Mouse (Mus musculus) kidney, postnatal 36 days (tissue): ENCODE data around the gene Olfr558.

Source experiments
- DNase-seq, 2 experiments: peaks; one replicate each; pipeline ENCODE4 v3.0.0; 2021 to 2022; ENCODE audit warnings: mixed read lengths in 2 of 2

The Olfr558 gene

DNA sequence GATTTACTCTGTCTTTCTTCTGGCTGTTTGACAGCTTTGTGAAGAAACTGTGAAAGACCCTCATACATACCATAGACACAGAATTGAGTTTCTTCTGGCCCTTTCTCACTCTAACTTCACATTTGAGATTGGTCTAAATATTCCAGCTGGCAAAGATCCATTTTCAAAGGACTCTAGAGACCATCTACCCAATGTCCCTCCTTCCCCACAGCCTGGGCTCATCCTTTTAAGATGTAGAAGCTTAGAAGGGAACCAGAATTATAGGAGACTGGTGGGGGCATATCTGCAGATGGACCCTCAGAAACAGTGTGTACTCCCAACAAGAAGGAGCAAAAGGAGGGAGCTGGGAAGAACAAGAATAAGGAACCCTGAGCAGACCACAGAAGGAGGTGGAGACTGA, at the start of gene Olfr558:
TSS of gene Olfr558 (plus strand) at position 301 of the 400 bp plus-strand sequence.
- DNase-seq = no peak

DNA sequence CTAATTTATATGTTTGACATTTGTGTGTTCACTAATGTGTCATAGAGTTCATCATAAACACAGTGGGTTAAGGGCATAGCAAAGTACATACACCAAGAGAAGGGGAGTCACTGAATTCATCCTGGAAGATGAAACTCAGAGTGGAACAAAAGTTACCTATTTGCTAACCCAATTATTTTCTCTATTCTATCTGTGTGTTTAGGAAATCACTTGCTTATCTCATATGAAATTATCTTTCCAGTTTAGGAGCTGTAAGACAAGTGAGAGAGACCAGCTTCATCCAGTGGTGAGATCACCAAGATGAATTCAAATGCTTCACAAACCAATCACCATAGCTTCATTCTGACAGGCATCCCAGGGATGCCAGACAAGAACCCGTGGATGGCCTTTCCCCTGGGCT, 43.5 kb upstream of the Olfr558 start, which contains the start of gene Olfr555:
TSS of gene Olfr555 (plus strand) at position 301 of the 400 bp plus-strand sequence.
- no peak for DNase-seq

DNA sequence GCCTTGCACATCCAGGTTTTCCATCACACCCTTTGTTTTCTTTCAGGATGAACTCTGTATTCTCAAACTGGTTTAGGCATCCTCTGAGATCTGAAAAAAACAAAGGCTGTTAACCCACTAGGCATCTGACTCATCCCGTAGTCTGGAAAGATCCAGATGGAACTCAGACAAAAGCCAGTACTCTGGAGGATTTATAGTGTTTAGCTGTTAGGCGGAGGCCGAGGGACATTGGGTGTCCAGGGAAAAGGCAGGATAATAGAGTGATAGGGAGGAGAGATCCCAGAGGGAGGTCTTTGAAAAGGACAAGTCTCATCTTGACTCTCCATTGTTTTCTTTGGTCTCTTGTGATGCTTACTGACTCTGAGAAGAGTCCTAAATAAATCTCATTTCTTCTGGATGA, 37.4 kb upstream of the Olfr558 start, which contains the start of gene Olfr556:
TSS of gene Olfr556 (plus strand) at position 301 of the 400 bp plus-strand sequence.
- no peak for DNase-seq

DNA sequence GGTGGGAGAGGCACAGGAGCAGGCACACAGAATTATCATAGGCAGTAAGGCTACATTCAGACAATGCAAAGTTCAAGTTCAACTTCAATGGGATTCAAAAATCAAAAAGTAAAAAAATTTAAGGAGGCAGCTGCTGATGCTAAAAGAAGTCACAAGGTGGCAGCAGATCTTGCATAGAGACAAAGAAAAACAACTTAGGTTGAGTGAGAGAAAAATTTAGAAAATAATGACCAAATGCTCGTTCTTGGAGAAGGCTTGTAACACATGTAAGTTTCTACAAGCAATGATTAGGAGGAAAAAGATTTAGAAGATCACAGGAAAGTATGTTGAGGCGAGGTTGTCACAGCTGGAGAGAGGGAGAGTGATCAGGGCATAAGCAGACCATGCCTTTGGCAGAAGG, 36.6 kb upstream of the Olfr558 start:
- DNase-seq = peak in 1 of 2 experiments; percentile 13

DNA sequence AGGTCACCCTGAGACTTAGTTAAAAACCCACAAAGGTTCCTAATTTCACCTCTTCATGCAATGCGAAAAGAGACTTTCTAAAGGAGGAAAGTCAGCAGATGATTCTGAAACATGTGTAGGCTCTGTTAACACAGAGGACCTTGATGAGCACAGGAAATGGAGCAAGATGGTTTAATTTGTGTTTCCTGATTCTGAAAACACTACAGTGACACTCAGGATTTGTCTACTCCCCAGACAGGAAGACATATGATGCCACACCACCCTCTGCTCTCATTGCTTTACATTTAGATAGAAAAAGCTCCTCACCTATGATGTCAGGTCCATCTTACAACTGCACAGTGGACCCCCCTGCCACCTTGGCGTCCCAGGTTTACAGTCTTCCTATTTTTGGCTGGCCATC, 25.8 kb upstream of the Olfr558 start:
- no peak for DNase-seq

DNA sequence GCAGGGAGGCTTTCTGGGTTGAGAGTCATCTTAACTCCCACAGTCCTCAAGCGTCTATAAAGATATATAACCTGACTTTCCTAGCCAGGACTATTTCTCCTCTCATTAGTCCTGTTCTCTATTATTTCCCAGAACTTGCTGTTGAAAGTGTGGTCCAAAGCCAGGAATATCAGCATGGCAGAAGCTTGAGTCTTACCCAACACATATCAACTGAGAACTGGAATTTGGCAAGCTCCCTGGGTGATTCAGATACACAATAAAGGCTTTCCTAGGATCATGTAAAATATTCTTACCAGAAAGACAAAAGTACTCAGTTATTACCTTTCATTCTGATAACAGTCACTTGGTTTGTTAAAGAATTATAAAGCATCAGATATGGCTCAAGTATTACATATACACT, 20.1 kb upstream of the Olfr558 start:
- no peak for DNase-seq

DNA sequence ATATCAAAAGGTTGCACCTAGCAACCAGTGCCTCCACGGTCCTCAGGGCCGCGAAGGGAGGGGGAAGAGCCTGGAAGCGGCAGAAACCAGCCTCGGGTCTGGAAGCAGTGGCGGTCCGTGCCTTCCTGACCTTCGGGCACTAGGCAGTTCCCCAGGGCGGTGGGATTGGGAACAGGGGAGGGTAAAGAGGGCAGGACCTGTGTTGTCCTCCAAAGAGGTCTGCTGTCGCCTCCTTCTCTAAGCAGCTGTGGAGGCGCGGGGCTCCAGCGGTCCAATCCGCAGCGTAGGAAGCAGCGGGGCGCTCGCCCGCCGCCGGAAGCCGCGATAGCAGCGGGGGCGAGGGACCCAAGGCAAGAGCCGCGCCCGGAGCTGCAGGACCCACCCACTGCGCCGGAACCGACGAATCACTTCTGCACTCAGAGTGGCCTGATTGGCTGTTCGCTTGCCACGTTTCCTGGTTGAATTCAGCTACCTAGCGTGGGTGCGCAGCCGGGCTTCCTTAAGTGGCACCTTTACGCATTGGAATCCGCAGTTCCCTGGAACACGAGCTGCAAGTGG, 15.0 kb upstream of the Olfr558 start, which contains the start of gene Trim68:
TSS of gene Trim68 (minus strand) at position 384 of the 558 bp plus-strand sequence.
- DNase-seq = peak; percentile 93

DNA sequence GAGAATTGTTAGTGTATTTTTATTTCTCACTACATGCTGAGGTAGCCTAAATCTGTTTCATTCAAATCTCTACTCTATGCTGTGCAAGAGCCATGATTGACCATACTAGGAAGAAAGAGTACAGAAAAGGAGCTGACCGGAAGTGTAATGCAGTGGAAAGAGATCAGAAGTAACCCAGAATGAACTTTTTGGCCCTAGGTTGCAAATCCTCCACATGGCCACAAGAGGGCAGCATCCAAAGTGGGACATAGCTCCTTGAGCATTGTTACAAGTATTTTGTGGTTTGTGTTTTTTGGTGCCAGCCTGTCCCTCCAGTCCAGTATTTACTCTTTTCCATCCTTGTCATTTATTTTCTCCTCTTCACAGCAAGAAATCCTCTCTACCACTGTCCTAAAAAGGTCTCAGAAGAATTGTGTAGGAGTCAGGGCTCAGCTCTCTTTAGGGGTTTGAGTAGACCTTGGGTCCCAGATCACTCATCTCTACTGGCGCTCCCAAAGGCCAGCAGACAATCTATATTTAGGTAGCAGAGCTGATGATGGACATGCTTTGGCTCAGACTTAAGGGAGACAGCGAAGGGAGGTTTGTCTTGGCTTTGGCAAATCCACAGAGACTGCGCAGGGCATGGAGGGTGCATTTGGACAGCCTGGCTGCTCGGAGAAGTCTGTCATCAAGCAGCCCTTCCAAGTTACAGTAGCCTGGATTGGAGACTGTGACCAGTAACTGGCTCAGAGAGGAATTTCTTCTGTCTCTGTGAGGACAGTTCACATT, 6.5 kb upstream of the Olfr558 start, which contains the start of gene Olfr557:
TSS of gene Olfr557 (plus strand) at position 553 of the 768 bp plus-strand sequence.
- peak; percentile 17 to 61 for DNase-seq

DNA sequence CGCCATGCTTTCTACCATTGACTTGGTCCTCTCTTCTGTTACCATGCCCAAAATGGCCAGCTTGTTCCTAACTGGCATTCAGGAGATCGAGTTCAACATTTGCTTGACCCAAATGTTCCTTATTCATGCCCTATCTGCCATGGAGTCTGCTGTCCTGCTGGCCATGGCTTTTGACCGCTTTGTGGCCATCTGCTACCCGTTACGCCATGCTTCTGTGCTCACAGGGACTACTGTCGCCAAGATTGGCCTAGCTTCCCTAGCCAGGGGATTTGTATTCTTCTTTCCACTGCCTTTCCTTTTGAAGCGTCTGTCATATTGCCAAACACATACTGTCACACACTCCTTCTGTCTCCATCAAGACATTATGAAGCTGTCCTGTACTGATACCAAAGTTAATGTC, 3.6 kb upstream of the Olfr558 start:
- no peak for DNase-seq

DNA sequence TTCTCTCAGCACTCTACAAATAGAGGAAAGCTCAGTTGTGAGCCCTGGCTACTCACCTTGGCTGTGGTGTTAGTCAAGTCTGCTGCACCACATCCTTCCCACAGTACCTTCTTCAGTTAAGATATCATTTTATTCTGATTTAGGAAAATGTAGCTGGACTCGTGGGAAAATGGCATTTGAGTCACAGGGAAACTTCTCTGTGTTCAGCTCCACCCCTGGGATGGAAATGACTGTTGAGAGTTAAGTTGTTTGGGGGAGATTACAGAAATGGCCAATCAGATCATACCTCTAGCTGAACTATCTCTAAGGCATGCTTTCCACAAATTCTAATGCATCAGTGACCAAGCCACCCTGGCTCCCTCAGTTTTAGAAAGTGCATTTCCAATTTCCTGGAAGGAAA, 17.0 kb downstream of the Olfr558 start, which contains the start of gene Olfr33:
TSS of gene Olfr33 (minus strand) at position 101 of the 400 bp plus-strand sequence.
- DNase-seq = no peak

DNA sequence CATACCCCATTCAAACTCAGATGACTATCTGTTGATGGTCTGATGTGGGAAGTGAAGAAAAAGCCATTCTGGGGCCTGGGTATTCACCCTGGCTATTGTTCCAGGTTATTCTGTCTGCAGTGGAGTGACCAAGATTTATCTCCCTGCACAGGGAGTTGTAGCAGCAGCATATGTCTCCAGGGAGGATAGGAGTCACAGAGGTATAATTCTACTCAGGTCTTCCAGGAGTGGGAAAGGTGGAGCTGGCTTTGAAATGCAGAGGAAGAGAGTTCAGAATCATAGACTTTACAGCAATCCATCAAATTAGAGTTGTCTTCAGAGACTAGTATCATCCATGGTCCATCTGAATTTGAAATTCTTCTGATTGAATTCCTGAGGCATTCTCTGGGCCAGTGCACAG, 25.4 kb downstream of the Olfr558 start, which contains the start of gene Olfr559:
TSS of gene Olfr559 (minus strand) at position 101 of the 400 bp plus-strand sequence.
- DNase-seq = no peak

DNA sequence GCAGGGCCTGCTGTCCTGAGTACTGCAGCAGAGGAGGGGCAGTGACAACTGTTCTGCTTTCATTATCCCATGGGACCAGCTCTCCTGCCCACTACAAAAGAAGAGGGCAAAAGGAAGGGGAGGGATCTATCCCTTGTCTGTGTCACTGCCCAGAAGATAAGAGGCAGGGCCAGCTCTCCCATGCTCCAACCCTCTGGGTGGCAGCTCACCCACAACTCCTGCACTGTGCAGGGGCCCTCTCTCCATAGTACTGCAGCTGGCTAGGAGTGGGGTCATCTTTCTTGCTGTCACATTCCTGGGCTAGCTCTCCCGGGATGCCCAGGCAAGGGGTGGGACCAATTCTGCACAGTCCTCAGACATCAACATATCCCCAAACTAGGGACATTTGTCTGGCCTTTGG, 31.8 kb downstream of the Olfr558 start:
- DNase-seq = no peak

DNA sequence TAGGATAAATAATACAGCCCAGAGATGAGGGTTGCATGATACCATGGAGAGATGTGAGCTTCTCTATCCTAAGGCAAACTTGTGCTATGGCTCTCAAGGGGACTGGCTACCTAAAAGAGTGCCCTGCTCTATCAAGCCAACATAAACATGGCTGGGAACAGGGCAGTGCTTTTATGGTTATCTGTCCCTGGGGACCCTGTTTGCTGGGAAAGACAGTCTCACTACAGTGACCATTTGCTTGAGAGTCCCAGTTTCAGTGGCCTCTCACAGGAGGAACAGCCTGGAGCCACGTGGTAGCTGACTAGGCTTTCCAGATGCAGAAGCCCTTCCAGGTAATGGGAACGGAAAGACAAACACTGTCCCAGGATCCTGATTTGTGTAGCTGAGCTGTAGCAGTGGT, 35.7 kb downstream of the Olfr558 start:
- DNase-seq = no peak

DNA sequence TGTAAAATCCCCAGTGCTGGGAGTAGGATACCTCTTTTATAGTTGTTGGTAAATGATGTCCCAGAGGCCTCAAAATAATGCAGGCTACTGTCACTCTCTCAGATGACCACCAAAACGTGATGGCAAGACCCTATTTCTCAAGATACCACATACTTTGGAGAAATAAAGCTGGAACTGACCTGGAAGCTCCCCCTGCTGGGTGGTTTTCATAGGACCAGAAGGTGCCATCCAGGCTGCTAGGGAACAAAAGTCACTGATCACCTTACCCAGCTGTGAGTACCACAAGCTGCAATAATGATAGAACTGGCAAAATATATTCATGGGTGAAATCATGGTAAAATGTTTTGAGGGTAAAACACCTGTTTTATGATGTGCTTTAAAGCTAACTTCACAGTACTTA, 50.1 kb downstream of the Olfr558 start:
- DNase-seq = peak in 1 of 2 experiments; percentile 36

DNA sequence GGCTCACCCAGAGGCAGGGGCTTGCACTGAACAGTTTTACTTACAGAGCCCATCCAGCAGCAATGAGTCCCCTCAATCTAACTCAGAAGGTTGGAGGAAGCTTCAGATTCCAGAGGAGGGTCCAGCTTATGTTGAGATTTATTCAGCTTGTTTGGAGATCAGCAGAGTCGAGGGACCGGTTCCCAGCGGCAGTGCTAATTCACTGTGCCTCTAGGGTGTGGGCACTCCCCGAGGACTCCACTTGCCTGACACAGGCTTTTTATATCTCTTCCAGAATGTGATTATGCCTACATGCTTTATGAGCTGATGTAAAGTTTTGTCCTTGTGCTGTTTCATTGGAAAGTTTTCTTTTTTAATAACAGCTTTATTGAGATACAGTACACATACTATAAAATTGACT, 57.3 kb downstream of the Olfr558 start, which contains the start of the genes Olfr560 and Olfr78:
TSS of gene Olfr560 (minus strand) at position 101 of the 400 bp plus-strand sequence.
TSS of gene Olfr78 (minus strand) at position 206 of the 400 bp plus-strand sequence.
- DNase-seq = no peak
